Mouse (Mus musculus): ENCODE results near the gene Terb1.

Terb1 gene

GRCm38 (mm10) chr8:104509061-104510006 lies at the start of gene Terb1:
TSS of gene Terb1 (minus strand) at chr8:104509910.
- DNase-seq (ENCODE audit: low read depth, low spot score) = no peak

DNA sequence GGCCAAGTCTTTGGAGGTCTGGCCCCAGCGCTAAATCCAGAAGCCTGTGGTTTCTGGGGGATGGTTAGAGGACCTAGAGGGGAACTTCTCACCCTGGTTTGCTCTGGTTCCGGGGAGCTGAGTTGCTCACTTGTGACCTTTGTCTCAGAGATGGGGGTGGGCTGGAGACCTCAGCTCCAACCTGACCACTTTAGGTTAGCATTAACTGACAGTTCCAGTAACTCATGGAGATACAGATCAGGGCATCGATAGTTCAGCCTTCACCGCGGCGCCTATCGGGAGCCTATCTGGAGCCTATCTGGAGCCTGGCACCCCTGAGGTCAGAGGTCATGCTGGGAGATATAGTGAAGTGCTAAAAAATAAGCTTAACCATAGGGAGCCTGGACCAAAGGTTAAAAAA lies 47.5 kb upstream of the Terb1 start:
- no peak for DNase-seq (ENCODE audit: low read depth, low spot score)

GRCm38 (mm10) chr8:104555191-104555590 lies 45.5 kb upstream of the Terb1 start:
- no peak for DNase-seq (ENCODE audit: low read depth, low spot score)

GRCm38 (mm10) chr8:104543440-104544045 lies 33.8 kb upstream of the Terb1 start:
- no peak for DNase-seq (ENCODE audit: low read depth, low spot score)

DNA sequence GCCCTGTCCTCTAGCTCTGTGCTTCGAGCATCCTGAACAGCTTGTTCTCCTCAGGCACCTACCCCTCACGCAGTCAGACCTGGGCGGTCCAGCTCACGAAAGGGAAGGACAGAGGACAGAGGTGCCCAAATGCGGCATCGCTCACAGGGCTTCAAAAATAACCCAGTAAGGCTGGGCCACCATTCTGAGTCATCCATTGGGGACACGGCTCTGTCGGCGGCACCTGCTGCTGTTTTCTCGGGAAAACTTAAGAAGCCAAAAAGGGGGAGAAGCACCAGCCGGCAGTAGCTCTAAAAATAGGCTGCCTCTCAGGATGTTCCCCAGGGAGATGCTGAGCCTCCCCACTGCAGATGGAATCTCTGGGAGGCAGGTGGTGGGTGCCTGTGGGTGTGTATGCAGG lies 32.5 kb upstream of the Terb1 start:
- DNase-seq (ENCODE audit: low read depth, low spot score) = no peak

DNA sequence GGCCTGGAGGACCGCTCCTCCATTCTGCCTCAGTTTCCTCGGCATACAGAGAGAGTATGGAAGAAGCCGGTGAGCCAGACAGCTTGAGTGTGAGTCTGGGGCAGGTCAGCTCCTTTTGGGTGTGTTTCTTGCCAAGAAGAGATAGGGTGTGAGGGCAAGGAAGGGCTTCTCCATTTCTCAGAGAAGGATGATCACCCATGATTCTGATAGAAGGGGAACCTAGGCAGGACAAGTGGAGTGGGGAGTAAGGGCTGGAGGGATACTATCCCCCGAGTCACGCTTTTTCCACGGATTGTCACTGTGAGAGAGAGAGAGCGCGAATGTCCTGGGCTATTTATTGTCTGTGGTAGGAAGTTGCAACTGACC lies 31.8 kb upstream of the Terb1 start:
- no peak for DNase-seq (ENCODE audit: low read depth, low spot score)

GRCm38 (mm10) chr8:104540710-104541514 lies 31.2 kb upstream of the Terb1 start:
- no peak for DNase-seq (ENCODE audit: low read depth, low spot score)

DNA sequence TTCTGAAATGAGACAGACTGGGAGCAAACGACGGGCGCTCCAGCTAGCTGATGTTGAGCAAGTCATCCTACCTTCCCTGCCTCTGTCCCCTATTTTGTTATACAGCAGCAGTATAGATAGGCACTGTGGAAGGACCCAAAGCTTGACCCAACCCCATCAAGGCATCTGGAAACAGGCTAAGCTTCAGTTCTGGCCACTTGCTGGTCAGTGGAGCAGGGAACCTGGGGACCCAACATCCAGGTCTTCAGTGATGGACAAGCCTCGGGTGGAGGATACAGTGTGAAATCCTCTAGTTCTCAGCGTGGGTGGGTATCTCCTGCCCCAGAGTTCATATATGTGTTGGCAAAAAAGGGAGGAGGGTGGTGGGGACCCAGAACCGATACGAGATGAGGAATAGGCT lies 30.5 kb upstream of the Terb1 start:
- no peak for DNase-seq (ENCODE audit: low read depth, low spot score)

DNA sequence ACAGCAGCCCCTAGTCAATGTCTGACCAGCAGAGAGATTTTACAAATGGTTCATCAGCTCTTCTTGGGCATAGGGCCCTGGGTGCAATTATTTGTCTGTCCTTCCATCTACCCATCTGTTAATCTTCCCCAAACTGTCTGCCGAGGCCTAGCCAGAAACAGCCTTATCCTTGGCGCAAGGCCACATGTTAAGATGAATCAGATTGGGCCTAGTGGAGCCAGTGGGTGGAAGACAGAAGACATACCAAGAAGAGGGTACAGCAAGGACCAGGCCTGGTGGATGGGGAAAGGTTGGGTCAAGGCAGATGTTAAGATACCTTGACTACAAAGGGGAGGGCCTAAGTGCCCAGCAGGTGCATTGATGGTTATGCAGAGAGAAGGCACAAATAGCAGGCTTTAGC lies 29.9 kb upstream of the Terb1 start:
- no peak for DNase-seq (ENCODE audit: low read depth, low spot score)

GRCm38 (mm10) chr8:104538896-104539295 lies 29.2 kb upstream of the Terb1 start:
- DNase-seq (ENCODE audit: low read depth, low spot score) = no peak

DNA sequence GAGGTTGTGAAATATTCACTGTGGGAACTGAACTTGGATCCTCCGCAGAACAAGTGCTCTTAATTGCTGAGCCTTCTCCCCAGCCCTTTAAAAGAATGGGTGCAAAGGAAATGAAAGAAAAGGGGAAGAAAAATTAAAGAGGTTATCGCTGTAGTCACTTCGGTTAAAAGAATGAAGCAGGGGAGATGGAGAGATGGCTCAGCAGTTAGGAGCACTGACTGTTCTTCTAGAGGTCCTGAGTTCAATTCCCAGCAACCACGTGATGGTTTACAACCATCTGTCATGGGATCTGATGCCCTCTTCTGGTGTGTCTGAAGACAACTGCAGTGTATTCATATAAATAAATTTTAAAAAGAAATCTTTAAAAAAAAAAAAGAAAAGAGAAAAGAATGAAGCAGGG lies 26.3 kb upstream of the Terb1 start:
- no peak for DNase-seq (ENCODE audit: low read depth, low spot score)

DNA sequence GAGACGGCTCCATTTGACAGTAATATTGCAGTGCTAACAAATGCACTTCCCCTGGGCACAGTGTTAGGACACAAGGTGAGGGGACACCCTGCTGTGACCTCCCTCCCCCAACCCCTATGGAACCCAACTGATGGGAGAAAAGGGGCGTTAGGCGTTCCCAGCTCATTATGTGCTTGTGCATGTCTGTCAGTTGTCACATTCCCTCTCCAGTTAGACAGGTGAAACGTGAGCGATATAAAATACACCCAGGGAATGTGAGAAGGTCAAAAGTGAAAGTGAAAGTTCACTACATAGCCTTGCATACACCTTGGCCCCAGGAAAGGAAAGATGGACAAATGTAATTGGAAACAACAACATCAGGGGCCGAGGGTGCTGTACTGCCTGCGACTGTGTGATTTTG lies 25.7 kb upstream of the Terb1 start:
- DNase-seq (ENCODE audit: low read depth, low spot score) = peak; percentile 42

- no peak for DNase-seq (ENCODE audit: low read depth, low spot score)
Observed at GRCm38 (mm10) chr8:104534779-104535141, 25.1 kb upstream of the Terb1 start.

DNA sequence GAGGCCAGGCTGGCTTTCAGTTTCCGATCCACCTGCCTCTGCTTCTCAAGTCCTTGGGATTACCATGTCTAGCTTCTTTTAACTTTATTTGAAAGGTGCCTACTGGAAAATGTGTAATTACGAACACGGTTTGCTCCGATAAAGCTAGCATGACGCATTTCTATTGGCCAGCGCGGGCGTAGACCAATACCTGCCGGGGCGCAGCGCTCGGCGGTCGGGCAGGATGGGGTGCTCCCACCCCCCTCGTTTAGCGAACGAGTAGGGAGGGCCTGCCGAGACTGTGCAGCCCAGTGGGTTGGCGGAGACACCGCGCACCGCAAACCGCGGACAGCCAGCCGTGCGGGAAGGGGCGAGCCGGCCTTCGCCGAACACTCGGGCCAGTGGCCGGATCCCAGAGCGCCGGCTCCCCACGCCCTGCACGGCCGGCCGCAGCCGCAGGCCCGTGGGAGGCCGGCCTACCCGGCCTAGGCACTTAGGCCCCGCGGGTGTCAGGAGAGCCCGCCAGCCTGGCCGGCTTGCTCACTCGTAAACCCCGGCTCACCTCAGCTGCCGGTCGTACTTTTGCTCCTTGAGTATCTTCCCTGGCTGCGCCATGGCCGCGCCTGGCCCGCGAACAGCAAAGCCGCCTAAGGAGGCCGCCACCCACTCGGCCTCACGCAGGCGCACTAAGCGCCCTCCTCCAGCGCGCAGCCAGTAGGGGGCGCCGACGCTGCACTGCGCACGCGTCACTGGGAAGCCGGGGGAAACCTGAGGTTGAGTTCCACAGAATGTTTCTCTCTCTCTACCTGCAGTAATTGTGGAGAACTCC lies 24.5 kb upstream of the Terb1 start, which contains the start of the genes Nae1 and Car7:
Nae1 (minus strand) TSS at position 667 of the 808 bp plus-strand sequence.
Car7 (plus strand) TSS at position 719 of the 808 bp plus-strand sequence.
- peak; percentile 96 for DNase-seq (ENCODE audit: low read depth, low spot score)

DNA sequence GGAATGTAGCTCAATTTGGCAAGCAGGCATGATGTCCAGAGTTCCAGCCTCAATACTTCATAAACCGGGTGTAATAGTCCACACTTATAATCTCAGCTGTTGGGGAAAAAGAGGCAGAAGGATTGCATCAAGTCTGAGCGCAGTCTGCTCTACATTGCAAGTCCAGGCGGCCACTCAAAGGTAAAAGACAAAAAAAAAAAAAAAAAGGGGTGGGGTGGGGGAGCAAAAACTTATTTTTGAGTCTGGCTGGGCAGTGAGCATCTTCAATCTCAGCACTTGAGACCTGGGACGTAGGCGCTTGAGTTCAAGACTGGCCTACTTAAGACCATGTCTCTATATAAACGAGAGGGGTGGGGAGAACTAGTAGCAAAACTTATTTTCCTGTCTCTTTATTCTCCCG lies 23.8 kb upstream of the Terb1 start:
- DNase-seq (ENCODE audit: low read depth, low spot score) = no peak

DNA sequence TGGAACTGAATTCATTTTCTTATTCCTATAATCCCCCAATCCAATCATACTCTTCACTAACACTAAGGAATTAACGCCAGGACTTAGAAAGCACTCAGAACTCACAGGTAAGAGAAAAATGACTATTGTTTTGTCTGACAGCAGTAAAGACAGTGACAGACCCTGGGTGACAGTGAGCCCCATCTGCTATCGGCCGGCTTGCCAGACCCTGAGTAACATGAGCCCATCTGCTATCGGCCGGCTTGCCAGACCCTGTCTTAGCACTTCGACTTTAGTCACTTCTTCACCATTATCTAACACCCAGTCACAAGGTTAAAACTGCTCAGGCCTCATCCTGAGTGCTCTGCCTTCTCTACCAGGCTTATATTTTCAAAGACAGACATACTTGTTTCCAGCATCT lies 20.0 kb upstream of the Terb1 start:
- no peak for DNase-seq (ENCODE audit: low read depth, low spot score)

GRCm38 (mm10) chr8:104517872-104518271 lies 8.2 kb upstream of the Terb1 start:
- no peak for DNase-seq (ENCODE audit: low read depth, low spot score)

- DNase-seq (ENCODE audit: low read depth, low spot score) = no peak
Observed at GRCm38 (mm10) chr8:104510134-104510533, 424 bp upstream of the Terb1 start.

GRCm38 (mm10) chr8:104479091-104479490 lies 30.6 kb downstream of the Terb1 start:
- DNase-seq (ENCODE audit: low read depth, low spot score) = no peak

- no peak for DNase-seq (ENCODE audit: low read depth, low spot score)
Observed at GRCm38 (mm10) chr8:104472465-104472864, 37.2 kb downstream of the Terb1 start.

- no peak for DNase-seq (ENCODE audit: low read depth, low spot score)
Observed at GRCm38 (mm10) chr8:104467463-104467862, 42.2 kb downstream of the Terb1 start.
